Mouse (Mus musculus) megakaryocyte-erythroid progenitor cell, adult 5-6 weeks (primary cell): ENCODE data around the gene Gm29094. TPM values are rescaled to one million over a fixed set of nuclear protein-coding genes. Genes with fewer than 3 reads are reported as not detected.
"Not testable (repeated sequence)": the region's sequence is repeated elsewhere in the genome, so short reads cannot be mapped to it uniquely, and the experiment has no call there.

Source experiments
- ATAC-seq: replicated peaks from 2 replicates; pipeline ENCODE4 v1.8.0; 2016; ENCODE audit warnings: mild to moderate bottlenecking, inconsistent platforms; ENCODE audit not compliant: severe bottlenecking, poor library complexity, low FRiP score, low TSS enrichment
- total RNA-seq, 2 experiments: library from RNA; stranded (forward) in 1 of 2; stranded (reverse) in 1 of 2; fragments of 200-1000, 215-1000 nt in 1 of 2; fragments of >200 nt in 1 of 2; fragmentation: Nextera tagmentation in 1 of 2; gene quantifications; 2 replicates each; pipeline ENCODE4 v1.2.3; 2014 to 2017

Gene Gm29094
- total RNA-seq (2014; fragmentation: Nextera tagmentation) (4.7 TPM in 1 of 2 replicates, not detected in the other), total RNA-seq (2017) (not detected in 2 replicates)

DNA sequence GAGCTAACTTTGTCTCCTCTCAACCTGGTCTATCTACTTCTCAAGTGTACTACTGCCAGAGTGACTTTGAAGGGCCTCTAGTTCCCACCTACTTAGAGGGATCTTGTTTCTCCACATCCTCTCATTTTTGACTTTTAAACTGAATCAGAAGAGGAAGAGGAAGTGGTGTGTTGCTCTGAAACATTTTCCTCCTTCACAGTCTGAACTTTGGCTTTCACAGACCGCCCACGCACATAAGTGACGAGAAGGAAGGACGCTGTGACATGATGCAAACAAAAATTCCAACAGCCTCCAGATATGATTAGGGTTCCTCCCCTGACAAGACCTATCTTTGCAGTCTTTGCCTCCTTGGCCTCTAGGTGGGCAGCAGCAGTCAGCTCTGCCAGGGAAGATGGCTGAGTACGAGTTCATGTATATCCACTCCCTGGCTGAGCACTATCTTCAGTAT, at the start of gene Gm29094, which contains the start of gene Bcl2a1b:
Gm29094 (plus strand) TSS at position 411 of the 448 bp plus-strand sequence.
Bcl2a1b (plus strand) TSS at position 241 of the 448 bp plus-strand sequence.
- ATAC-seq, result peak; percentile 30; the same call in 1 of the 2 replicates

DNA sequence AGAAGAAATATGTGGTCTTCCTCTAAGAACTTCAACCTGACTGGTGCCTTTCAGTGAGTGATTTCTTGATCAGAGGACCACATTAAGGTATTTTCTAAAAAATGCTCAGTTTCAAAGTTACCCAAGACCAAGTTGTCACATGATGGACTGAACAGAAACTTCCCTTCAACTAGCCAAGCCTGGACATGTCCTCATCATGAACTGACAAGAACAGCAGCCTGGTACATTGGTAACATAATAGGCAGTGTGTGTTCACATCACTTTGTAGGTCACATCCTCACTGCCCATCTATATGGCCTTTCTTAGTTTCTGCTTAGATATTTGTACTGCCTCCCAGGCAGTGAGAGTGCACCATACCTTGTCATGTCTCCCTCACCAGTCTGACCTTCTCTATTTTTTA, 26.6 kb upstream of the Gm29094 start:
- not testable (repeated sequence) for ATAC-seq

DNA sequence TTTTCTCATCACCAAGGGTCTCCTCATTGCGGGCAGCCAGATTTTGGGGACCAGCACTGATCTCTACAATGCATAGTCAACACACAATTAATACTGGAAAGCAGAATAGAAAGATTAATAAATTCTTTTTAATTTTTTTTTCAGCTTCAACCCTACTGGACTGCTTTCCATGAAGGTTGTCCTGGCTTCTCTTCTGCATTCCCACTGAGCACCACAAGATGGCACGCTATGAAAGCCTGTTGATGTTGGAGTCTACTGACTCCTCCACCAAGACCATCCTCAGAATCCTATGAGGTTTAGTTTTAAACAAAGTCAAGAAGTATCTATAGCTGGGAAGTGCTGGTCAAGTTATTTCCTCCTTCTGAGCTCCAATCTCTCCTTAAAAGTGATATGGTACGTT, 20.3 kb upstream of the Gm29094 start:
- ATAC-seq, result peak; percentile 70; the same call in 1 of the 2 replicates

DNA sequence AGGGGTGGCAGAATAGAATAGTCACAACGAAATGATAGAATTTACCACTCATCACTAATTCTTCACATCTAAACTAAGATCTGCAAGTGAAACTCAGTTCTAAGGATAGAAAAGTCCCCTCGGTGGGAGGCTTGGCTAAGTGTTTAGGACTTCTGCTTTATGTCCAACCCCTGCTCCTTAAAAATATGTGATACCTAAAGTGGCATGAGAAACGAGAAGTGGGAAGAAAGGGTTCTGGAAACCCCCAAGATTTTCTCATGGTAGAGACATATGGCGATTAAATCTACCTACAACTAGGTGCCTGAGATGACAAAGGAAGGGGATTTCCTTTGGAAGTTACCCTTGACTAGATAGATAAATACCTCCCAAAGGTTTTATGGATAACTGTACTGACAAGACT, 19.7 kb upstream of the Gm29094 start:
- not testable (repeated sequence) for ATAC-seq

DNA sequence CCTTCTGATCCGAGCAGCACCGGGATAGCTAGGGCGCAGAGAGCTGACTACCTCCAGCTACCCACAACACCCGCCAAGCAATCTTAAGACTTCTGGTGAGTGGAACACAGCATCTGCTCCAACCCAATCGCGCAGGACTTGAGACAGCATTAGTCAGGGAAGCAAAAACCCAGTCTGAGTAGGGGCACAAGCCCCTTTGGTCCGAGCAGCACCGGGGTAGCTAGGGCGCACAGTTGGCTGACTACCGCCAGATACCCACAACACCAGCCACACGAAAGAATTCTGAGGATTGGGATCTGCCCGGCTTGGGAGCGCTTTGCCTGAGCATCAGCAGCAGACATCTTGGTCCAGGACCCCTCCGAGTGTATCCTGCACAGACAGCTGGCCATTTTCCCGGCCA, 12.2 kb upstream of the Gm29094 start:
- ATAC-seq, result not testable (repeated sequence)

DNA sequence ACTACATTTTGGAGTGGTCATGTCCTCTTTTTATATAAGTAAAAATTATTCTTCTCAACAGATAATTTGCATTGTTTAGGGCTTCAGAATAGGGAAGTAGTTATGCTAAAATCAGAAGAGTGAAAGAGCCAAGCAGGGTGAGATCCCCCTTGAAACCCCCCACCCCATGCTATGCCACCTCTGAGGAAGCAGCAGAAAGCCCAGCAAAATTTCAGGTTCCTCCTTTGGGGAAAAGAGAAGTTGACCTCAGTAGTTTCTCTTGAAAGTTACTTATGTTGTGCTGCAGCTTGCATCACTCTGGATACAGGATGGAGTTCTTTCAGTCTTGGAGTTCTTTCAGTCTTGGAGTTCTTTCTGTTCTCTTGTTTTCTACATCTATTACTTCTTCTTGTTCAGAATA, 3.7 kb upstream of the Gm29094 start:
- ATAC-seq, result not testable (repeated sequence)

DNA sequence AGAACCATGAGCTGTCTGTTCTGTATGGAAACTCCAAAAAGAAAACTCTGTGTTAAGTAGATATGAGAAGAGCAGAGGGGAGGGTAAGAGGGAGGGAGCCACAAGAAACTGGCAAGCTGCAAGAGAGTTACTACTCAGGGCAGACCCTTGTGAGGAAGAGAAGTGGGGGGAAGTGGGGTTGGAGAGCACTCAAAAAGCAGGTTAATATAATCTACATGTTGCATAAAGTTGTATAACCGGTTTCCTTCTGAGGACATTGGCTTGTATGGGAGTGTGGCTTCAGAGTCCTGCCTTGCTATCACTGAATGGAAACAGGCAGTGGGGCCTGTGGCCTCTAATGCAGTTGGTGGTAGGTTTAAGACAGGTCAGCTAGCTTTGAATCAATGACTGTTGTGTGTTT, 1.7 kb upstream of the Gm29094 start:
- ATAC-seq, result not testable (repeated sequence)

DNA sequence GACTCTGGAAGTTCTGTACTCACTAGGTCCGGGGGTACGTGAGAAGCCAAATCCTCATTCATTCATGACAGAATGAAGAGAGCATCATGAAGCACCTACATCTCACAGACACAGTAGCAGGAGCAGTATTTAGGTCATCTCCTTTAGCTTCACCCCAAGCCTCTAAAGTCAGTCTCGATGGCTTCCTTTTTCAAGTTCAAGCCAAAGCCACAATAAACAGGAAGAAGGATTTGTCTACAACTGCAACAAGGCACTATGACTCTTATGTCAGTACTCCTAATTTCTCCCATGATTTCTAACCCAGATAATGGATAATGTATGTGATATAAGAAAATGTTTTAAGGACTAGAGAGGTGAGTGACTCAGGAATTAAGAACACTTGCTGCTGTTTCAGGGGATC, 830 bp upstream of the Gm29094 start:
- not testable (repeated sequence) for ATAC-seq

DNA sequence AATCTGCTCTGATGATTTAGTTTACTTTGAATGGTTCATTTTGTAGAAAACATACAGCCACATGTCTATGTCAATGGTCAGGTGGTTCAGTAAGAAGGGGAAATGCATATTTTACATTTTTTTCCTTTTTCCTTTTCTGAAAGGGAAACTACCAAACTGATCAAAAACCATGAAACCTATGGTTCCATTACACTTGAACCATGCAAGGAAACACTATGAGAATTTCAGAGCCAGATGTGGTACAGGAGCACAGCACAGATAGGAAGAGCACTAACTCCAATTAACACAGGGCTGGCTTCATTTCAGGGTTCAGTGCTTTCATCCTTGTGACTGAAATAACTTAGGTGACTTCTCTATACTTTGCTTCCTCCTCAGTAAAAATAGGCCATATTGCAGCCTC, 3.1 kb downstream of the Gm29094 start:
- ATAC-seq, result not testable (repeated sequence)

DNA sequence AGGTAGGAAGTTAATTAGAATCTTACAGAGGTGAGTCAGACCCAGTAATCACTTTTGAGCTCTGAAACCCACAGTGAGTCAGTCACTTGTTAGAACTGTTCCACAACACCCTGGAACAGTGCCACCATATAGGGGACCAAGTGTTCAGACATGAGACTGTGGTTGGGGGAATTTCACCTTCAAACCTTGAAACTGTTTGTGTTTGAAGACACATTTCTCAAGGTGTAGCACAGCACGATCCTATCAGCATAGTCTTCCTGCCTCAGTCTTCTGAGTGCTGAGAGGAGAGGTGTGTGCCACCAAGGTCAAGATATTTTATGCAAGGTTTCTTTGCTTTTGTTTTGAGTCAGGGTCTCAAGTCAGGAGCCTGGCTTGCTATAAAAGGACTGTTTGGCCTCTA, 9.8 kb downstream of the Gm29094 start:
- ATAC-seq, result not testable (repeated sequence)

DNA sequence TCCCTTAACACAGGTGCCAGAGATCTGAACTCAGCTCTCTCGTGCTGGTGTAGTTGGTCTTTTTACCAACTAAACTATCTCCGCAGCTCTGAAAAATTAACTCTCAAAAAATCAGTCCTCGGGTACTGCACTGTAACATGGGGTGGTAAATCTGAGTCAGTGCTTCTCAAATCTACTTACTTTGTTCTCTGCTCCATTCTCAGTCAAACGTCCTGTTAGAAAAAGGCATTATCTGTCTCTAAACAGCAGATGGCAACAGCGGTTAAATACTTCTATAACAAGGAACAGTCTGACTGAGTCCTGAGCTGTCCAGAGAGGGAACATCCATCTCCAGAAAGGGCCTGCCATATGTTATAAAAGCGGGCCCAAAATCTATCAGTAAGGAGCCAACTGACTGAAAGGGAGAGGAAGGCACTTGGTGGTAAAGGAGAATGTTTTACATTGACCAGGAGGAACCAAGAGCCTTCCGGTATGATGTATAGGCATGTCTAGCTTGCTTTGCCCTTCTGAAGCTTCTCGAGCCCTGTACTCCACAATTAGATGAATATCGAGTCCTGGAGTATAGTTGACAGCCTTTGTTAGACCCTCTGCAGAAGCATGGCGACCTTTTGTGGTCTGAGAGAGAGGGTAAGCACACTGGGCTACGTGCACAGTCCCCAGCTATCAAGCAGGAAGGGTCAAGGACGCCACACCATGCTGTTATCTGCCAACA, 11.3 kb downstream of the Gm29094 start, which contains the start of gene Mthfs:
Mthfs (plus strand) TSS at position 324 of the 712 bp plus-strand sequence.
- ATAC-seq, result peak; percentile 64

DNA sequence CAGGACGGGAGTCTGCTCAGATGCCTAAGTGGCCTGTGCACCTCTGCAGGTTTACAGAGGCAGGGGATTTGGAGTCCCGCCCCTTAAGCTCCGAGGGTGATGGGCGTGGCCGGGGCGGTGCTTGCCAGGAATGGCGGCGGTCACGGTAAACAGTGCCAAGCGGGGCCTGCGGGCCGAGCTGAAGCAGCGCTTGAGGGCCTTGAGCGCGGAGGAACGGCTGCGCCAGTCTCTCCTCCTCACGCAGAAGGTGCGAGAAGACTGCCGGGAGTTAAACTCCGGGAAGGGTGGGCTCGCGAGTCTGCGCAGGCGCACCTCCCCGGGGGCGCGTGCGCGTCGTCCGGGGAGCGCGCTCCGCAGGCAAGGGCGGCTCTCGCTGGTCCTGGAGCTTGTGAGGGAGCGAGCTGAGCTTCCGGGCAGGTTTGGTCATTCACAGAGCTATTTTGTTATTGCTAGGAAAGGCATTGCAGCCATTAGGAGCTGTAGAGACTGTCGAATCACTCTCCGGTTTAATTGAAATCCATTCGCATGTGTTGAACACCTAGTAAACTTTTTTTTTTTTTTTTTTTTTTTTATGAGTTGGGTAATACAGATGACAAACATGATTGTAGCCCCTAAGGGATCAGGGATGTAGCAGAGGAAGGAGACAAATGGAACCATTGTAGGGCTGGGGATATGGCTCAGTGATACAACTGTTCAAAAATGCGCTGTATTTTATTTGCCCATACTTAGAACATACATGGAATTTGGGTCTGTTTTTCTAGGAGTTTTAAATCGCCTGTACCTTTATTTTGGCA, 12.1 kb downstream of the Gm29094 start:
- ATAC-seq, result peak; percentile 94

DNA sequence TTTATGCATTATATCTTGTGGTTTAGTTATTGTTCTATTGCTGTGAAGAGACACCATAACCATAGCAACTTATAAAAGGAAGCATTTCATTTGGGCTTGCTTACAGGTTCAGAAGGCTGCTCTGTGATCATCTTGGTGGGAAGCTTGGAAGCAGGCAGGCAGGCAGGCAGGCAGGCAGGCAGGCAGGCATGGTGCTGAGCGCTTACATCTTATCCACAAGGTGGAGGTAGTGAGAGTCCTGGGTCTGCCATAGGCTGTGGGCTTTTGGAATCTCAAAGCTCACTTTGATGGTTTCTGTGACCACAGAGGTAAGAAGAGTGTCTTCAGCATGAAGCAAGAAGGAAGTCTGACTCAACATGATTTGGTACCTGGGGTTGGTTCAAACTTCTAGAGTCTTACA, 13.2 kb downstream of the Gm29094 start:
- peak; percentile 38 for ATAC-seq

DNA sequence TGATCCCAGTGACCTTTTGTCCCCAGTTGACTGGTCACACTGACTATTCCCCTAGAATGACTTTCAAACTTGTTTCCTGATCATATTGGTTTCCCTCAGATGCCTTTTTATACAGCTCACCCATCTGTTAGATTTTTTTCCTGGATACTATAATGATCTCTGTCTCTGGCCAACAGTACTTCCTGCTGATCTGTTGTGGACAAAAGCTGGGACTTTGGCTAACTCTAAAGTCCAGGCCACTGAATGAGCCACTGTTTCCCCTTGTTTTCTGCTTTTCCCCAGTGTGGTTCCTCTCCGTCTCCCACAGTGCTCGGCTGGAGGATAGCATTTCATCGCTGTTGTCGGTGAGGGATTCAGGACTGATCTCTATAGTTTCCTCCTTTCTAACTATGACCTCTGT, 19.0 kb downstream of the Gm29094 start:
- not testable (repeated sequence) for ATAC-seq

DNA sequence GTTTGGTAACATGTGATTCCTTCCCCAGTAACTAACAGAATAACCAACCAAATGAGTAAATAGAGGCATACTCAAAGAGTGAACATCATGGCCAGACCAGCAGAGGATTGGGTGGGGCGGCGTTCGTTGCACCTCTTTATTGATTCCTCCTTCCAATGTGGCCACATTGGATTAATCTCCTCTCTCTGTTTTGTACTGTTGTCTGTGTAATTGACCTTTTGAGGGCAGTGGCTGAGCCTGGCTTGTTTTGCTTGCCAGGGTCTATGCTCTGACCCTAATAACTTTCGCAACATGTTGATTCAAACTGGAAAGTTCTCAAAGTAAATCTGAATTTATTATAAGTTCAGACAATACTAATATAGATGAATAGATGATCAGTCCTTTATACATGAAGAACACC, 20.5 kb downstream of the Gm29094 start:
- ATAC-seq, result not testable (repeated sequence)

DNA sequence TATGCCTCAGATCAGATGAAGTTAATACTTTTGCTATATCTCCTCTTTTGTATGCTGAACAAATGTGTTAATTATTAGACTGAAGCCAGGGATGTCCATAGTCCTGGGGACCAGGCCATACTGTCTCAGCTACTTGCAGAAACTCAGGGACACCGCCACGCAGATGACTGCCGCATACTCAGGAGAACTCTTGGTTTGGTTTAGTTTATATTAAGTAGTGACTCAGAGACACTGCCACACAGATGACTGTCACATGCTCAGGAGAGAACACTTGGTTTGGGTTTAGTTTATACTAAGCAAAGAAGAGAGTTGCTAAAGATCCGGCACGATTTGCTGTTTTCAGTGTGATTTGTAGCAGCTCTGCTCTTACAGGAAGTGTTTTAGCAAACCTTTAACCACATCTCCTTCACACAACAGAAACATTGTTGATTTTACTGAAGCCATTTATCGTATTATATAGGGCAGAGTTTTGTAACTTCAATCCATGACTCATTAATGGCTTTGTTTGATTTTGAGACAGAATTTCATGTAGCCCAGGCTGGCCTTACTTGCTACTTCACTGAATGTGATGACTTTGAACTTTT, 21.6 kb downstream of the Gm29094 start:
- ATAC-seq, result not testable (repeated sequence)

DNA sequence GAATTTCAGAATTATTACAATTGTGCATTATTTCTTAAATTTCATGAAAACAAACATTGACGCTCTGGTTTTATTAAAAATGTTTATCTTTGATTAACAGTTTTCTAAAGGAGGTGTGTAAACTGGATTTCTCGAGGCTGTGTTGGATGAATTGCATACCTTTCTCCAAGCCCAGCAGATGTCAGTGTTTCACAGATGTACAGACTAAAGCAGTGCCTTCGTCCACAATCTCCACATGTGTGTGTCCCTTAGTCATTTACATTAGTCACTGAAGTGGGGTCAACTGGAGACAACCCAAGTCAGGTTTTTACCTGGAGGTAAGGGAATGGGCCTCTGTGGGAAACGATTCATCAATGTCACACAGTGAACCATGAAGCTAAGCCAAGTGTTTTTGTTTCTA, 26.9 kb downstream of the Gm29094 start:
- no peak for ATAC-seq

DNA sequence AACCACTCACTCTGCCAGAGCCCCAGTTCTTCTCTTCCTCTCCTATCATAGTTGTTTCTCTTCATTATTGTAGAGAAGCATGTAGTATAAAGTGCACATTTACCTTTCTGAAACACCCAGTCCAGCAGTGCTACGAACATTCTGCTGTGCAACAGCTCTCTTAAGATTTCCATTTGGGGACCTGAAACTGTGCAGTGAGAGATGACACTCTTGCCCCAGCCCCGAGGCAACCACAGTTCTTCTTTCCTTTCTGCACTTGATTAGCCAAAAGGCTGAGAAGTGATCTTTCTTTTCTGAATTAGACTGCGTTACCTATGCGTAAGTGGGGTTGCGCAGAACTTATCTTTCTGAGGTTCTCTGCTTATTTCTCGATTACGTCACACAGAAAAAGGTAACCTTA, 28.9 kb downstream of the Gm29094 start:
- no peak for ATAC-seq

DNA sequence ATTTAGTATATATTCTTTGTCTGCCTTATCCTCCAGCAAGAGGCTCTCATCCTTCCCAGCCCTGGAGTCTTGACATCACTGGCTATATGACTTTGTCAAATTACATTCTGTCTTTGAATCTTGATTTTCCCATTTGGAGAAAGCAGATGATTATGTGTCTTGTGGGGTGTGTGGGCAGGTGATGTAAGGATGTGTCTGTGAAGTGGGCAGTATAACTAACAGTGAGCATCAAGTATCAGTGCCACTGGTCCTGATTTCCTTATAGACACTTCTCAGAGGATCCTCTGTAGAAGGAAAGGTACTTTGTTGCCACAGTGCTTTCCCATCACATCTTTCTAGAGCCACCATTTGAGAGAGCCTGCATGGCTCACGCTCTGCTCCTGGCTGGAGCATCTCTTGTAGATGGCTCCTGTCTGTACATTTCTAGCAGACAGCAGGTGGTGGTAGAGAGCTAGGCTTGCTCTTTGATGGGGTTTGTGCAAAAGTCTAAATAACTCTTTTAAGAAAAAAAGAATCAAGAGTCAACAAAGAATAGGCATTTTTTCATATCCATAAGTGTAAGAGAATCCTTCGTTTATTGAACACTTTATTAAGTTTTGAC, 31.8 kb downstream of the Gm29094 start:
- 0 out of 2 replicates have a peak, but pooled peaks have one; percentile 65 for ATAC-seq
